Mouse (Mus musculus) spleen, adult 12 weeks (tissue): ENCODE results near the gene Utrn.

Experiments
- DNase-seq: peaks from one replicate; pipeline ENCODE4 v3.0.0; 2022; ENCODE audit warnings: low spot score

The Utrn gene

DNA sequence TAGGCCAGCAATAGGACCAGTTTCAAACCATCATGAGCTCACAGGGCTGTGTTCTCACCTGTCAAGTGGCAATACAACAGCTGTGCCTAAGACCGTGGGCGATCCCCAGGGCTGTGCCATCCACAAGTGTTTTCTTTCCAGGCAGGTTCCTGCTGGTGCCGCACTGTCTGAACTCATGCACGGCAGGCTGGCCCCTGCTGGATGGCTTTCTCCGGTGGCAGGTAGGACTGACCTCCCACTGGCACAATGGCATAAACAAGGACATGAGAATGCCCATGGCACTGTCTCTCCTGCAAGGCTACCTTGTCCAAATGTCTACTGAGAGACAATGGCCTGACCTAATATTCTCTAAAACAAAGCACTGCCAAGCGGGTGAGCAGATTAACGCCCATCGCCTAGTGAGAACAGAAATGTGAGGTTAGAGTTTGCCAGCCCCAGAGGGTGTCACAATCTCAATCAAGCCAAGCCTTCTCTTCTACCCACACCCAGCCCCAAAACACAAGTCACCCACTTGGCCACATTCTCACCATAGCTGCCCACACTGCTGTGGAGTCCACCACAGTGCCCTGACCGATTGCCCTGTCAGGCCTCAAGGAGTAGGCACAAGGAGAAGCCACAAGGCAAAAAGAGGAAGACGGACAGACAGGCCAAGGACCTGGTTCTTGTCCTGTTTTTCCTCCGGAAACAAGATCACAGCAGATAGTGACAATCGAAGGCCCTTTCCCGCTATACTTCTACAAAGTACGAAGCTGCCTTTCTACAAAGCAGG, 32.9 kb downstream of the Utrn start:
- DNase-seq, result no peak

DNA sequence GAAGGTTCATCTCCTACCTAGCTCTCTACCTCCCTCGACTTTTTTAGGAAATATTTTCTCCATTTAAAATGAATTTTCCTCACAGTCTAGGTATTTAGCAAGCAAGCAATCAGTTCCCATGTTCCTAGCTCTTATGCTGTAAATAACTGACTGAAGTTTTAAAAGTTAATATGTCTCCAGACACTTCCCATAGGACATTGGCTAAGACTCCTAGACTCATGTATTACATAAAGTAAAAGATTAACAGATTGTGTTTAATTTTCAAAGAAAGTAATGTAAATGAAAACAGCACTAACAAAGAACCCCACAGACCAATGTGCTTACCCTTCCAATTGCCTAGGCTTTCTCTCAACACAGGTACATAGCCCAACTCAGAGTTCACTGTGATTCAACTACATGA, 35.0 kb downstream of the Utrn start:
- no peak for DNase-seq

DNA sequence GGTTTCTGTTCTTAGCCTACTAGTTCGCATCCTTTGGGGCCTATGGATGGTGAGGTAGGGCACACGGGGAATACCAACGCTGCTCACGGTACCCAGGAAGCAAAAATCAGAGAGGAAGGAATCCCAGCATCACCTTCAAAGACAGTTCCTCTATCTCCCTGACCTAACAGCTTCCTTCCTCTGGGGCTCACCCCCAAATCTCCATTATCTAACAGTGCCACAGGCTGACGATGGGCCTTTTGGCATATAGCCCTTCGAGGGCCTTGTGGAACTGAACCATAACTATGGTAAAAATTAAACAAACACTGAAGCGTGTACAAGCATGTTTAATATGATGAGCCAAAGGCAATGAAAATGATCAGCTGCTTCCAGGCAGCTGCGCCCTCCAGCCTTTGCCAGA, 37.0 kb downstream of the Utrn start:
- no peak for DNase-seq

DNA sequence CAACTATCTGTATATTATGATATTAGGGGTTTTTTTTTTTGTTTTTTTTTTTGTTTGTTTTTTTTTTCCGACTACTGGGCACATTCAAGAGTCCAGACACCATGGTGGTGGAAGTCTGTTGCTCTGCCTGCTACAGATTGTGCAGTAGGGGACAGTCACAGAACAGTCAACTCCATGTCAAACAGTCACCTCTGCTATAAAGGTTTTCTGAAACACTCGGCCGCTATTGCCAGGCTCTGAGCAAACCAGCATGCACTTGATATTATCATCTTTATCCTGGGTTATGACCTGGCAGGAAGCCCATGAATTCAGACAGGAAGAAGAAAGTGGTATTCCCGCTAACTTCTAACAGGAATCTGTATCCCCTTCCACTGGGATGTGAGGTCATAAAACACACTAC, 41.4 kb downstream of the Utrn start:
- no peak for DNase-seq

DNA sequence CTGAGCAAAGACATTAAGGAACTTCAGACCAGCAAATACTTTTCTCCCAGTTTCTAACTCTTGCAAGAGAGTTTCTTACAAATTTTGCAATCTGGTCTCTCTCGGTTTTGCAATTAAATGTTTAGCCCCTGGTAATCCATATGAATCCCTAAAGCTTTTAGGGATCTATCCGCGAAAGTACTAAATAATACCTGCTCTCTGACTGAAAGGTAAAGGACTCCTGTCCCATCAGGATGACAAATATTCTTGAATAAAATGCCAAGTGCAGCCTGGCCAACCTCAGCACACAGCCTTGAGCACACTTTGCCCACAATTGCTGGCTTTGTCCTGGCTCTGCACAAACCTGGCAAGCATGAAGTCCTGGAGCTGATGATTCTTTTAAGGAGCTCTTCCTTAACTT, 41.9 kb downstream of the Utrn start:
- no peak for DNase-seq

DNA sequence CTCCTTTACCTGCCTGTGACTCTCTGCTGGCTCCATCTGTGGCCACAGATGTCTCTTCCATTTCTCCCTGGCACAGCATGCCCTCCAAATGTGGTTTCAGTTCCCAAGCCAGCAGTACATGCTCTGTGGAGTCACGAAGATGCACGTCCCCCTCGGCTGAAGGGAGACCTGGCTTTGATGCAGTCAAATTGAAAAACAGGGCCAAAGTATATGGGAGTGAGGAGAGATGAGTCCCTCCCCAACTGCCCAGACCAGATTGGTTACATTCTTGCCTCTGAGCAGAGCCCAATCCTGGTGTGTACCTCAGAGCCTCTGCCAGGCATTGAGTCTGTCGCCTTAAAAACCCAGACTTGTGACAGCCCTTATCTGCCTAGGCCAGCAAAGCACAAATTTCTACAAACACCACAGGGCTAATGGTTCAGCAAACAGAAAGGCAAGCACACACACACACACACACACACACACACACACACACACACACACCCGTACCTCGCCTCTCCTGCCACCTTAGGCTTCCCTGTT, 42.3 kb downstream of the Utrn start:
- no peak for DNase-seq

DNA sequence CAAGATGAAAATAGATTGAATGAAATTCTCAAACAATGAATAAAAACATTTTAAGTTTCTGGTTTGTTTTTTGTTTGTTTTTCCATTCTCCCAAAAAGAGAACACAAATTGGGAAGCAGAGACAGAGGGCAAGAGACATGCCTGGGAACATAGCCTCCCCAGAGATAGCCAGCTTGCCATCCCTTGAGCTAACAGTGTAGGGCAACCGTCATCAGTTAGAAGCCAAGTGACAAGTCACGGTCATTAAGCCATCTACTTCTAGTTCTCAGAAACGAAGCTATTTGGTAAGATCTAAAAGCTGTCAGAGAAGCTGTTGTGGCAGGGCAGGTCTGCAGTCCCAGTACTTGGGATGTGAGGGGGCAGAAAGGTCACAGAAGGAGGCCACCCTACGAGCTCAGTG, 44.8 kb downstream of the Utrn start:
- no peak for DNase-seq

DNA sequence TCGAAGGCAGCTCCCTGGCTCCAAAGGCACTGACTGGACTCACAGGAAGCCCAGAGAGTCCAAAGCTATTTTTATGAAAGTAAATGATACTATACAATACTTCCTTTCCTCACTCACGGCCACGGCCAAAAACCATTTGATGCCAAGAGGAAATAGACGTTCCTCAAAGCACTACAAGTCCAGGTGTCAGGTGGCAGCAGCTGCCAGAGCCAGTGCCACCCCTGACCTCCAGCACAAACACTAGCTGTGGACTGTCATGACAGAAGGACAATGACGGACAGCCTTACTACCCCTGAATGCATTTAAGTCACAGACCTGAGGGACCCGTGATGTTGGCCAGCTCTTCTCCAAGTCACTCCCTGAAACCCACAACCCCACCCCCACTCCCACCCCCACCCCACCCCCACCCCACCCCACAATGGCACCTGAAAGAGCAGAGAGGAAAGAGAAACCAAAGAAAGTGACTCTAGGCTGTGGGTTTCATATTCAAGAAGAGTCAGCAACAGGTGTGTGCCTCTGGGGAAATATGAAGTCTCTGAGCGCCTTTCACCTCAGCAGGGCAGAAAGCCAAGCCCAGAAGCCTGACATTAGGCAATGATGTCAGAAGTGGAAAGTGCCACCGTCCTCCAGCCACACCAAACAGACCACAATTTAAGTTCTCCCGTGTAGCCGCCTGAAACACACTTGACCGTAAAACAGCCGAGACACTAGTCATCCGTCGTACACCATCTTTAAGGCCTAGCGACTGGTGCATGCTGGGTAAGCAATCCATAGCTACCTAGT, 45.5 kb downstream of the Utrn start:
- no peak for DNase-seq

DNA sequence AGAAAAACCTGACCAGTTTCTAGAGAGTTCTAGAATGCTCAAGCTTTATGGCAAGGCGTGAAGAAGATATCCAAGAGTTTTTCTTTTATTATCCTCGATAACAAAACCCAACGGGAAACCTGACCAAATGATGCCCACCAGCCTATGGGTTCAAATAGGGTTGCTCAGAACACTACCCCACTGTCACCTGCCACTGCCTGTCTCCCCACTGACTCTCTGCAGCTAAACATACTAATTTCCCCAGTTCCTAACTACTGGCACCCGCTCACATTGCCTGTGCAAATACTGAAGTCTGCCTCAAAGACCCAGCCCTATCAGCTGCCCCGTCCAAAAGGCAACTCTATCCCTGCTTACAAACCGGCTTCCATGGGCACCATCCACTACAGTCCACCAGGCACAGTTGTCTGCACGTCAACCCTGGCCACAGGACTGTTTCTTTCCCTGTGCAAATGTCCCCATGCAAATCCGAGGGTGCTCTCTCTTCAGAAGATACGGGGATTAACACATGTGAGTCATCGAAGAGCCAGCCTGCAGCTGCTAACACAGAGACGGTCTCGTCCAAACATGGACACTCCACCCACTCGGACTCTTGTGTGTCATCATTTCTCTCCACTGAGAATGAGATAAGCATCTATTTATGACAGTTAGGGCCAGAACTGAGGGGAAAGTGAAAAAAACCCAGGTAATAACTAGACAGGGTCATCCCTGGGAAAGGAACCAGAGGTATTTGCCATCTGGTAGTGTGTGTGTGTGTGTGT, 48.0 kb downstream of the Utrn start:
- no peak for DNase-seq

DNA sequence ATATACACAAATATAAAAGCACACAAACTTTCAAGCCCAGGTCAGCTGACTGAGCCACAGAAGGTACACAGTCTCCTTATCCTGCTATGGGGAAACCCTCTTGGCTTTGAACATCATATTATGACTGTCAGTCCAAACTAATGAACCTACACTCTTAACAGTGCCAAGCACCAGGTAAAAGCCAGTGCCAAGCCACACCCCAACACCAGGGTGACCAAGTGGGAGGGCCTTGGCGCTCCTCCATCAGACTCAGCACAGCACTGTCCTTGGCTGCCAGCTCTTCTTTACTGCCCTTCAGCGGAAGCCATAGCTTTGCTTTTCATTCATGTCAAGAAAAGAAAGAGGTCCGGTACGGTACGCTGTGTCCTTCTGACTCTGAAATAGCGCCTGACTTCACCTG, 51.8 kb downstream of the Utrn start:
- peak; percentile 69 for DNase-seq

DNA sequence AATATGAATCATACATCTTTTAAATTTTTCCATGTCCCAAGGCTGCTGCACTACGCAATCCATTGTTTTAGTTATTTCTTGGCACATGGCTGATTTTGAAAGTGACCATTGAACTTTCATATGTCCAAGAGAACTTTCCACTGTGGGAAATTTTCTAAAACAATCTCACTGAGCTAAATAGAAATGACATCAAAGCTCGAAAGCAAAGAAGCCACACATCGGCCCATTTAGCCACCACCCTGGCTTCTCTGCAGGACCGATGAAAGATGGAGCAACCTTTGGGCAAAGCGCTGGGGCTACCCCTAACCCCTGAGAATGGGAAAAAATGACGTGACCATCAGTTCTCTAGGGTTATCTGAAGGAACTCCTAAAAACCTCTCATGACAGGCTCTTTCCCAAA, 52.6 kb downstream of the Utrn start:
- DNase-seq, result no peak

DNA sequence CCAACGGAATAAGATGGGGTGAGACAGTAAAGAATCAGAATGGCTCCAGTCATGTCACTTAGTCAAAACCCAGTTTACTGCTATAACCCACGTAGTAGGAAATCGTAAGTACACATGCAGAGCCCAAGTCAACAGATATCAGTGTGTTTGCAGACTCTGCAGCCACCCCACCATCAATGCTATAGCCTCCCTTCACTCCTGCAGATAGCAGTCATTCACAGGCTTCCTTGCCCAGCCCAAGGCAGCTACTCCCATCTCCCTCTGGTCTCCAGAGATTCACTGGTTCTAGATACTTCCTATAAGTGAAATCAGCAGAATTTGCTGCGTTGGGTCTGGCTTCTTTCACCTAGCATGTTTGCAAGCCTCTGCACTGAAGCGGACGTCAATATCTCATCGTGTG, 54.8 kb downstream of the Utrn start:
- DNase-seq, result peak; percentile 28

DNA sequence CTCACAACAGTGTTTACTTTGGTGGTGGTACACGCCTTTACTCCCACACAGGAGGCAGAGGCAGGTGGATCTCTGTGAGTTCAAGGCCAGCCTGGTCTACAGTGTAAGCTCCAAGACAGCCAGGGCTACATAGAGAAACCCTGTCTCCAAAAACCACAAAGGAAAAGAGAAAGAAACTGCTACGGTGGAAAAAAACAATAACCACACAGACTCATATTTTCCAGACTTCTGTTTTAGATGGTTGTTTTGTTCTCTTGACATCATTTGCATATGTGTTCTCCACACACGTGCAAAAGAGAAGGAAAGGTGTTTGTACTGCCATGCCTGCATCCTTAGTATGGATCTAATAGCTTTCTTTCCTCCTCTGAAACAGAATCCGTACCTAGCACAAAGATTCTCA, 55.3 kb downstream of the Utrn start:
- no peak for DNase-seq

DNA sequence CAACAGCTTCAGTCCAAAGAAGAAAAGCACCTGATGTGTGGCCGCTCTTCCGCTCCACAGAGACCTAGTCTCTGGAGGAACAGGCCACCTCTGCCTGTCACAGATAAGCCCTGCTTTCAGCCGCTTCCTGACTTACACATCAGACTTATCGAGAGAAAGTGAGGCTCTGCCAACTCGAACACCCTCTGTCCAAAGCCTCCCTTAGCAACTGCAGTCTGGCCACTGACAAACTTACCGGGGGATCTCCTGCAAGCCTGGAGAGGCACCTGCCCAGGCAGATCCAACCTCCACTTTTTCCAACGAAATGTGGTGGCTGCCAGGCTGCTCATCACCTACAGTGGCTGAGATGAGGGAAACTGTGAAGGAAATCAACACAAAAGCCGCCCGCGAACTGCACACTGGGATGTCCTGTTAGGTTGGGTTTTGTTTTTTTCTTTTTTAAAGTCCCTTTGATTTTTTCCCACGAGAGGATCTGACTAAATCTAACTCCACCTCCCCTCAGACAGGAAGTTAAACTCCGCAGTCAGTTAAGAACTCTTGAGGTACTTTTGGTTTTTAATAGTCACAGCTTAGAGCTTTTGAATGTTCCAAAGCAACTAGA, 55.9 kb downstream of the Utrn start:
- DNase-seq, result peak; percentile 62

DNA sequence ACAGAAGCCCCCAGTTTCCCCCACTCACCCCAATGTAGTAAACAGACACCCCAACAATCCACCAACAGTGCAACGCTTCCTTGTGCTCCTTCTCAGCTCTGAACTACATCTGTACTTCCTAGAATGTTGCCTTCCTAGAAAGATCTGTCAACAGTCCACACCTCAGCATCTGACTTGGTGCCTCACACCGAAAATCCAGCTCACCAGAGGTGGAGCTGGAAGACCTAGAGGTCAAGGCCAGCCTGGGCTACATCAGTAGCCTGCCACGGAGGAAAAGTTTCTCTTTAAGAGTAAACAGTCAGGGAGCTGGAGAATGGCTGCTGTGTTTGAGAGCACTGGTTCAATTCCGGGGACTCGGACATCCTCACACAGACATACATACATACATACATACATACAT, 56.5 kb downstream of the Utrn start:
- no peak for DNase-seq

DNA sequence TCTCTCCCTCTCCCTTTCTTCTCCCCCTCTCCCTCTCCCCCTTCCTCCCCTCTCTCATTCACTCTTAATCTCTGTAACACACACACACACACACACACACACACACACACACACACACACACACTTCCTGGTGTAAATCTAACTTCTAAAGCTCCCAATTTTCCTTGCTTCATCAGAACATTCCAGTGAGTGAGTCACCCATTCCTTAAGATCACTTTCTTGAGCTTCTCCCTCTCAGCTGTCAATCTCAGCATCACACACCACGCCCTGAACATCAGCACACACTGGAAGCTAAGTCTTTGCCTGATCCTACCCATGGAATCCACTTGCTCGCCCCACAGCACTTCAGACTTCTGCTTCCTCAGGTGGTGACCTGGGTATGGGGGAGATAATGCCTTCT, 58.3 kb downstream of the Utrn start:
- no peak for DNase-seq

DNA sequence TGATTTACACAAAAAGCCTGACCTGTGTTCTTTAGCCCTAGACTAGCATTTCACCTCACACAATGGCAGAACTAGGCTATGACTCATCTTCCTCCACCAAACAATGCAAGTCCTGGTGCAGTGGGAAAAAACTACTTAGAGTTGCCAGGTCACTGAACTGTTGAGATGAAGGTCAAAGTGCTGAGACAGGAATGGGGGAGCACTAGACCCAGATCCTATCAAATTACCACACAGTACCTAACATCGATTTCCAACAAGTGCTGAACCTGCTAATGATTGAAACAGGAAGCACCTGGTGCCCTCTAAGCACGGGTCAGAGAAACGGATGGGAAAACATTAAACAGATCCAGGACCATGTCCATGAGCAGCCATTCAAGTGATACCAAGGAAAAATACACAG, 59.5 kb downstream of the Utrn start:
- no peak for DNase-seq

DNA sequence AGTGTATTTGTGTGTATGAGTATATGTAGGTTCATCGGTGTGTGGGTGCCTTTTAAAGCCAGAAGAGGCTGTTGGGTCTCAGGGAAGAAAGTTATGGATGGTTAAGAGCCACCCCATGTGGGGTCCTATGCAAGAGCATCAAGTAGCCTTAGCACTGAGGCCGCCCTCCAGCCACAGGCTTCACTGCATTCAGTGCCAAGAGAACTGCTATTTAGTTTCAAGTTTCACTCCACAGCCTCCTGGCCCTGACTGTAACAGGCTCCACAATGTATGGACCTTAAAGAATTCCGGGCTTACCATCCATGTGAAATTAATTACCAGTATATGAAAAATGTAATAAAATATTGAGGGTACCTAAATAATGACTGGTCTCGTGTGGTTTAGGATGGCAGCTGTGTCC, 60.7 kb downstream of the Utrn start:
- DNase-seq, result no peak

DNA sequence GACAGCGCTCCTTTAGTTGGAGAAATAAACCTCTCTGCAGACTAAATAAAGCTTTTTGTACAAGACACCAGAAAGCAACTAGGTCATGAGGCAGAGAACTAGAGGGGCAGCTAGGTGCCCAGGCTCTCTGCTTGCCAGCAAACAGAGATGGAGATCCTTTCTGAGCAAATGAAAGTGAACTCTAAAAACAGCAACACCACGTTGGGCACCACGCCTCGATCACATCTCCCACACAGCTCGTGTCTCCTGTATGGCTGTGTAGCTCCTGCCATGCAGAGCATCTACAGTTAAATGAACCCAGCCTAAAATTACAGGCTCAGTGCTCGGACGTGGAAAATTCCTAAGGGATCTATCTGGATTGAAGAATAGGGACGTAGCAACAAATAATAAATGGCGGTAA, 61.5 kb downstream of the Utrn start:
- DNase-seq, result no peak

DNA sequence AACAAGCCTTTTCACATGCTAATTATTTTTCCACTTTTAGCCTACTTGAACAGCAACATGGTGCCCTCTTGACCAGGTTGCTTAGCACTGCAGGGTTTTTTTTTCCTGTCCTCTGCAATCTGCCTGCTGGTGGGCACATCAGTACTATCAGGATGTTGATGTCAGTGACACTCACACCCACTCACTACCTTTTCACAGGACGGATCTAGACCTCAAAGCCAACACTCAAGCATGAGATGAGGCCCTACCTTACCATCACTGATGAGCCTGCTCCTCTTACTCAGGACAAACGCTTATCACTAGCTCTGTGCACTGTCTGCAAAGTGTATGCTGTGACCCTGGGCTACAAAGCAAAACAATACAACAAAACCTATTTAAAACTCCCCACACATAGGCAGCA, 63.3 kb downstream of the Utrn start:
- no peak for DNase-seq

DNA sequence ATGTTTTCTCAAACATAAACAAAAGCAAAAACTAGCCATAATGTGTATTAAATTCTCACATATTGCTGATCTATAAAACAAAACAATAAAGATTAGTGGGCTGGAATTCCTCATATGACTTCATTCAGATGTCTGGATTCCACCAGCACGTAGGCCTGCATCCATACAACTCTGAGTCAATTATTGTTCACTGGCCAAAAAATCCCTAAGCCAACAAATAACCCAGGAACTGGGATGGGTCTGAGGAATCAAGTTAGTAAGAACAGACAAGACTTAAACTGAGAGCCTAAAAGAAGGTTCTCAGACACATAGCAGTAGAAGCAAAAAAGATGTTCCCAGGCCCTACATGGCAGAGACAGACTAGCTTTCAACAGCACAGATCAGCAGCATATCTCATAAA, 65.2 kb downstream of the Utrn start:
- no peak for DNase-seq

DNA sequence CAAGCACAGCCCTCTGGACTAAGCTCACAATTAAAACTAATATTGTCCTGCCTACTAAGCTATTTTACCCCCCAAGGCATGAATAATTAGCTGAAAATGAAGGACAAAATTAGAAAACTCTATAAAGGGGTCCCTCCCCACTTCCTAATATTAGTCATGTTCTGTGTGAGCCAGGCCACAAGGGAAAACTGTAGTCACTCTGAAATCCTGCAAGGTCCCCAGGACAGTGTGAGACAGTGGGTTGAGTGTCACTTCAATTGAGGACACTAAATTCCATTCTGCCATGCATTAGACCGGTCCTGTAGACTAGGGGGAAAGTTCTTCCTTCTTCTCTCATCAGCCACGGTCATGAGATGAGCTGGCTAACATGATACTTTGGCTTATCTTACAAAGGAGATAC, 69.7 kb downstream of the Utrn start:
- DNase-seq, result no peak
